Mouse (Mus musculus): ENCODE results near the gene Phlpp1. TPM values are rescaled to one million over a fixed set of nuclear protein-coding genes. Genes with fewer than 3 reads are reported as not detected.

The Phlpp1 gene
- total and polyA plus RNA-seq, 3 experiments: 14.8 to 38.4 (median 20.9) TPM

- Histone ChIP-seq H3K4me1 (ENCODE audit: control insufficient read depth in 1 of 2, insufficient read depth in 2 of 2) (peaks cover under 1 to 23% of the 10 kb centered on the region in 2 experiments; a peak in 3 of 4 replicates), H3K27ac (ENCODE audit: insufficient read depth, low read depth) (no peak overlapping the region), H3K9me3 (replicated peaks; ENCODE audit: low read length) (no peaks in the 10 kb centered on the region), H3K79me2 (replicated peaks; ENCODE audit: control insufficient read depth, extremely low read depth, insufficient read depth, poor library complexity, severe bottlenecking) (no peaks in the 10 kb centered on the region), H3K27me3 (replicated peaks) (no peaks in the 10 kb centered on the region), H3K9ac (ENCODE audit: insufficient read depth, low read depth) (no peak overlapping the region), H3K4me3 (replicated peaks in 1 of 3; ENCODE audit: low read depth in 2 of 3, low read length in 2 of 3, poor library complexity in 1 of 3) (no peak overlapping the region), H3K4me2 (ENCODE audit: insufficient read depth, low read depth, poor library complexity, severe bottlenecking) (no peak overlapping the region), H3K36me3 (replicated peaks in 1 of 2; ENCODE audit: control insufficient read depth in 1 of 2, insufficient read depth in 1 of 2, low read length in 1 of 2) (no peaks in the 10 kb centered on the region)
- no peak for DNase-seq (ENCODE audit: extremely low read depth)
- dilution Hi-C loops (cut with MboI; ENCODE audit: extremely low pct_ligation_motif_present, extremely low pct_unique_long_range_greater_than_20kb, low sequenced_read_pairs): no loop called here
- TF ChIP-seq RAD21 (IDR thresholded peaks at IDR 0.05; ENCODE audit: low read depth, low read length) (no peak), SMC3 (IDR thresholded peaks at IDR 0.05; ENCODE audit: low read depth, low read length) (no peak), JUND (conservative IDR thresholded peaks at IDR 0.05; ENCODE audit: low read depth, low read length) (no peak), MXI1 (IDR thresholded peaks at IDR 0.05; ENCODE audit: low read depth, low read length) (no peak), UBTF (IDR thresholded peaks at IDR 0.05; ENCODE audit: low read depth, low read length) (no peak), E2F4 (IDR thresholded peaks at IDR 0.05; ENCODE audit: insufficient replicate concordance, low read depth, low read length) (no peak), ZNF384 (IDR thresholded peaks at IDR 0.05; ENCODE audit: low read depth, low read length) (no peak), CHD1 (IDR thresholded peaks at IDR 0.05; ENCODE audit: low read depth, low read length) (no peak), ZC3H11A (IDR thresholded peaks at IDR 0.05; ENCODE audit: low read depth, low read length) (no peak), MAX (IDR thresholded peaks at IDR 0.05; ENCODE audit: low read length) (no peak)
- in situ Hi-C loops (cut with MboI; ENCODE audit: low pct_ligation_motif_present, low pct_unique_long_range_greater_than_20kb, low sequenced_read_pairs): no loop called here
These were observed 32.4 kb upstream of the Phlpp1 start for GRCm38 (mm10) chr1:106139137-106139536.

- dilution Hi-C loops (cut with MboI; ENCODE audit: extremely low pct_ligation_motif_present, extremely low pct_unique_long_range_greater_than_20kb, low sequenced_read_pairs): no loop called here
- Histone ChIP-seq H3K4me3 (replicated peaks in 1 of 3; ENCODE audit: low read depth in 2 of 3, low read length in 2 of 3, poor library complexity in 1 of 3) (no peak overlapping the region), H3K9me3 (replicated peaks; ENCODE audit: low read length) (peaks cover 2% of the 10 kb centered on the region), H3K36me3 (replicated peaks in 1 of 2; ENCODE audit: control insufficient read depth in 1 of 2, insufficient read depth in 1 of 2, low read length in 1 of 2) (peaks cover 0 to 3% of the 10 kb centered on the region in 2 experiments), H3K27ac (ENCODE audit: insufficient read depth, low read depth) (no peak overlapping the region), H3K9ac (ENCODE audit: insufficient read depth, low read depth) (no peak overlapping the region), H3K4me1 (ENCODE audit: control insufficient read depth in 1 of 2, insufficient read depth in 2 of 2) (peaks cover 11 to 48% of the 10 kb centered on the region in 2 experiments; a peak in 3 of 4 replicates), H3K79me2 (replicated peaks; ENCODE audit: control insufficient read depth, extremely low read depth, insufficient read depth, poor library complexity, severe bottlenecking) (no peaks in the 10 kb centered on the region), H3K4me2 (ENCODE audit: insufficient read depth, low read depth, poor library complexity, severe bottlenecking) (no peak overlapping the region), H3K27me3 (replicated peaks) (no peaks in the 10 kb centered on the region)
- TF ChIP-seq MAX (IDR thresholded peaks at IDR 0.05; ENCODE audit: low read length): no peak
- TF ChIP-seq TBP (conservative IDR thresholded peaks at IDR 0.05; ENCODE audit: low read depth, low read length): no peak
- TF ChIP-seq MXI1 (IDR thresholded peaks at IDR 0.05; ENCODE audit: low read depth, low read length): no peak
- TF ChIP-seq ZNF384 (IDR thresholded peaks at IDR 0.05; ENCODE audit: low read depth, low read length): no peak
- TF ChIP-seq MAZ (IDR thresholded peaks at IDR 0.05; ENCODE audit: low read depth, low read length): no peak
- TF ChIP-seq ELF1 (IDR thresholded peaks at IDR 0.05; ENCODE audit: low read depth, low read length): no peak
- in situ Hi-C loops (cut with MboI; ENCODE audit: low pct_ligation_motif_present, low pct_unique_long_range_greater_than_20kb, low sequenced_read_pairs): no loop called here
- no peak for DNase-seq (ENCODE audit: extremely low read depth)
These were observed 29.5 kb upstream of the Phlpp1 start for GRCm38 (mm10) chr1:106142010-106142409.

- in situ Hi-C loops (cut with MboI; ENCODE audit: low pct_ligation_motif_present, low pct_unique_long_range_greater_than_20kb, low sequenced_read_pairs) (no loop called here), dilution Hi-C loops (cut with MboI; ENCODE audit: extremely low pct_ligation_motif_present, extremely low pct_unique_long_range_greater_than_20kb, low sequenced_read_pairs) (no loop called here)
- H3K4me1 ChIP-seq (ENCODE audit: control insufficient read depth in 1 of 2, insufficient read depth in 2 of 2): peaks cover 14 to 58% of the 10 kb centered on the region in 2 experiments; a peak in 3 of 4 replicates
- no peak overlapping the region for H3K27ac ChIP-seq (ENCODE audit: insufficient read depth, low read depth)
- H3K4me3 ChIP-seq (replicated peaks in 1 of 3; ENCODE audit: low read depth in 2 of 3, low read length in 2 of 3, poor library complexity in 1 of 3): no peak overlapping the region
- peak; percentile 27 for DNase-seq (ENCODE audit: extremely low read depth)
- peaks cover 2% of the 10 kb centered on the region for H3K9me3 ChIP-seq (replicated peaks; ENCODE audit: low read length)
- no peaks in the 10 kb centered on the region for H3K79me2 ChIP-seq (replicated peaks; ENCODE audit: control insufficient read depth, extremely low read depth, insufficient read depth, poor library complexity, severe bottlenecking)
- H3K4me2 ChIP-seq (ENCODE audit: insufficient read depth, low read depth, poor library complexity, severe bottlenecking): peak overlapping the region; percentile 32; the same call in 1 of the 2 replicates
- no peak overlapping the region for H3K9ac ChIP-seq (ENCODE audit: insufficient read depth, low read depth)
- no peaks in the 10 kb centered on the region for H3K27me3 ChIP-seq (replicated peaks)
- H3K36me3 ChIP-seq (replicated peaks in 1 of 2; ENCODE audit: control insufficient read depth in 1 of 2, insufficient read depth in 1 of 2, low read length in 1 of 2): peaks cover 0 to 4% of the 10 kb centered on the region in 2 experiments
- TF ChIP-seq E2F4 (IDR thresholded peaks at IDR 0.05; ENCODE audit: insufficient replicate concordance, low read depth, low read length): no peak
- no peak for TF ChIP-seq POLR2A (IDR thresholded peaks at IDR 0.05; ENCODE audit: low read depth, low read length)
- TF ChIP-seq CHD2 (IDR thresholded peaks at IDR 0.05; ENCODE audit: low read length): no peak
- TF ChIP-seq CTCF (conservative IDR thresholded peaks at IDR 0.05 in 1 of 2, IDR thresholded peaks at IDR 0.05 in 1 of 2; ENCODE audit: low read depth in 2 of 2, low read length in 2 of 2): no peak
- TF ChIP-seq MEF2A (IDR thresholded peaks at IDR 0.05; ENCODE audit: borderline replicate concordance, low read depth, low read length): no peak
- TF ChIP-seq PAX5 (IDR thresholded peaks at IDR 0.05; ENCODE audit: low read length): no peak
- no peak for TF ChIP-seq JUND (conservative IDR thresholded peaks at IDR 0.05; ENCODE audit: low read depth, low read length)
- no peak for TF ChIP-seq TCF12 (IDR thresholded peaks at IDR 0.05; ENCODE audit: low read depth, low read length)
These were observed 27.0 kb upstream of the Phlpp1 start for GRCm38 (mm10) chr1:106144534-106144933.

Measured in CH12.LX (cell line).